Mouse (Mus musculus) liver, adult 2 months (tissue): ENCODE data around the gene Clec10a. TPM values are rescaled to one million over a fixed set of nuclear protein-coding genes. Genes with fewer than 3 reads are reported as not detected.

ENCODE experiments used
- DNase-seq: peaks from one replicate; pipeline ENCODE4 v3.0.0-alpha.2; 2011; ENCODE audit warnings: low read depth, low spot score; ENCODE audit errors: extremely low read depth
- H3K27ac ChIP-seq: fragments of 200-500 bp; replicated peaks from 2 replicates; pipeline ENCODE4 v1.5.1; 2012; ENCODE audit warnings: low read depth, mild to moderate bottlenecking, control low read depth, inconsistent platforms, low read length; ENCODE audit not compliant: insufficient read depth
- H3K27me3 ChIP-seq: fragments of 200-500 bp; 2 replicates; pipeline ENCODE4 v1.6.1; 2012; ENCODE audit warnings: mild to moderate bottlenecking, moderate library complexity, low read length, inconsistent platforms; ENCODE audit not compliant: control insufficient read depth, insufficient read depth
- H3K36me3 ChIP-seq: fragments of 200-500 bp; 2 replicates; pipeline ENCODE4 v1.6.1; 2012; ENCODE audit warnings: low read length, inconsistent platforms; ENCODE audit not compliant: control insufficient read depth, insufficient read depth
- H3K4me1 ChIP-seq: fragments of 200-500 bp; 2 replicates; pipeline ENCODE4 v1.6.1; 2011; ENCODE audit warnings: low read length; ENCODE audit not compliant: control insufficient read depth, insufficient read depth
- H3K4me3 ChIP-seq: fragments of 200-500 bp; 2 replicates; pipeline ENCODE4 v1.5.1; 2011; ENCODE audit warnings: low read depth, mild to moderate bottlenecking, control low read depth, low read length, moderate library complexity; ENCODE audit not compliant: insufficient read depth
- H3K79me2 ChIP-seq: fragments of 200-500 bp; 2 replicates; pipeline ENCODE4 v1.6.1; 2012; ENCODE audit warnings: inconsistent platforms, mild to moderate bottlenecking, low read length, moderate library complexity; ENCODE audit not compliant: control insufficient read depth, insufficient read depth
- H3K9ac ChIP-seq: fragments of 200-500 bp; 2 replicates; pipeline ENCODE4 v1.6.1; 2012; ENCODE audit warnings: low read depth, mild to moderate bottlenecking, control low read depth, inconsistent platforms, low read length
- CTCF ChIP-seq: fragments of 200-500 bp; IDR thresholded peaks from 2 replicates; pipeline ENCODE4 v1.5.1; 2011; ENCODE audit warnings: low read depth, low read length, control low read depth
- POLR2A ChIP-seq: fragments of 200-500 bp; IDR thresholded peaks from 2 replicates; pipeline ENCODE4 v1.6.1; 2011; ENCODE audit warnings: low read length, control low read depth; ENCODE audit not compliant: insufficient read depth; ENCODE audit errors: extremely low read depth
- WGBS: fragments of 180-500 bp; shearing (Covaris S2); methylation state at CpG from one replicate; pipeline ENCODE4 v1.1.7; 2018; 5-methylcytosine and 5-hydroxymethylcytosine counted together
- polyA plus RNA-seq: library from polyadenylated mRNA; depleted of rRNA; stranded (reverse); fragments of >200 nt; gene quantifications from 2 replicates; pipeline ENCODE4 v1.2.3, GENCODE M21; 2012
- total RNA-seq: library from RNA; depleted of rRNA; stranded (reverse); fragments of >200 nt; gene quantifications from 2 replicates; pipeline ENCODE4 v1.2.3, GENCODE M21; 2014

Clec10a gene
- total and polyA plus RNA-seq, 2 experiments = 0.27 to 0.55 TPM

- Histone ChIP-seq H3K36me3 (no peaks in the 10 kb centered on the region), H3K27ac (no peak overlapping the region), H3K9ac (no peak overlapping the region), H3K27me3 (no peaks in the 10 kb centered on the region), H3K4me3 (no peak overlapping the region), H3K4me1 (peaks cover 2% of the 10 kb centered on the region; the same call in 1 of the 2 replicates), H3K79me2 (no peaks in the 10 kb centered on the region)
- 89% methylated on average over 6 of the region's 6 CpGs for WGBS
- TF ChIP-seq CTCF = no peak
- no peak for TF ChIP-seq POLR2A
- DNase-seq = no peak
Measured at GRCm38 (mm10) chr11:70191188-70191587, 35.2 kb downstream of the Clec10a start.

- Histone ChIP-seq H3K4me1 (peaks cover 2% of the 10 kb centered on the region; the same call in 1 of the 2 replicates), H3K4me3 (no peak overlapping the region), H3K79me2 (no peaks in the 10 kb centered on the region), H3K27ac (no peak overlapping the region), H3K27me3 (no peaks in the 10 kb centered on the region), H3K9ac (no peak overlapping the region), H3K36me3 (no peaks in the 10 kb centered on the region)
- TF ChIP-seq POLR2A (no peak), CTCF (no peak)
- no peak for DNase-seq
- WGBS = 84% methylated on average over 4 of the region's 4 CpGs
Measured at GRCm38 (mm10) chr11:70192157-70192556, 36.2 kb downstream of the Clec10a start.

GRCm38 (mm10) chr11:70193354-70194285 is 37.6 kb downstream of the Clec10a start:
- WGBS = 68% methylated on average over 11 of the region's 11 CpGs
- peaks cover 2% of the 10 kb centered on the region; the same call in 1 of the 2 replicates for H3K4me1 ChIP-seq
- H3K79me2 ChIP-seq = no peaks in the 10 kb centered on the region
- H3K4me3 ChIP-seq = no peak overlapping the region
- TF ChIP-seq CTCF (no peak), POLR2A (no peak)
- no peak overlapping the region for H3K27ac ChIP-seq
- H3K36me3 ChIP-seq = no peaks in the 10 kb centered on the region
- no peaks in the 10 kb centered on the region for H3K27me3 ChIP-seq
- H3K9ac ChIP-seq = no peak overlapping the region
- no peak for DNase-seq

- Histone ChIP-seq H3K79me2 (no peaks in the 10 kb centered on the region), H3K9ac (no peak overlapping the region), H3K27me3 (no peaks in the 10 kb centered on the region), H3K4me1 (peaks cover under 1% of the 10 kb centered on the region; the same call in 1 of the 2 replicates), H3K27ac (no peak overlapping the region), H3K4me3 (no peak overlapping the region), H3K36me3 (no peaks in the 10 kb centered on the region)
- 82% methylated on average over 3 of the region's 3 CpGs for WGBS
- DNase-seq = no peak
- TF ChIP-seq CTCF = no peak
- no peak for TF ChIP-seq POLR2A
Measured at GRCm38 (mm10) chr11:70198332-70198731, 42.3 kb downstream of the Clec10a start.

- Histone ChIP-seq H3K4me3 (no peak overlapping the region), H3K27me3 (no peaks in the 10 kb centered on the region), H3K27ac (no peak overlapping the region), H3K36me3 (no peaks in the 10 kb centered on the region), H3K79me2 (no peaks in the 10 kb centered on the region), H3K4me1 (no peaks in the 10 kb centered on the region), H3K9ac (no peak overlapping the region)
- TF ChIP-seq POLR2A = no peak
- TF ChIP-seq CTCF = no peak
- DNase-seq = no peak
- 88% methylated on average over 8 of the region's 8 CpGs for WGBS
Measured at GRCm38 (mm10) chr11:70199107-70199506, 43.1 kb downstream of the Clec10a start.
